Mouse (Mus musculus) left cerebral cortex, adult 9 months (tissue): ENCODE measurements around the gene Nob1.
A peak's percentile ranks its signal among the peaks of the same experiment; 100 is the strongest.

Experiments
- DNase-seq, 2 experiments: peaks; one replicate each; pipeline ENCODE4 v3.0.0; 2022; ENCODE audit warnings: low spot score in 2 of 2

Gene Nob1

DNA sequence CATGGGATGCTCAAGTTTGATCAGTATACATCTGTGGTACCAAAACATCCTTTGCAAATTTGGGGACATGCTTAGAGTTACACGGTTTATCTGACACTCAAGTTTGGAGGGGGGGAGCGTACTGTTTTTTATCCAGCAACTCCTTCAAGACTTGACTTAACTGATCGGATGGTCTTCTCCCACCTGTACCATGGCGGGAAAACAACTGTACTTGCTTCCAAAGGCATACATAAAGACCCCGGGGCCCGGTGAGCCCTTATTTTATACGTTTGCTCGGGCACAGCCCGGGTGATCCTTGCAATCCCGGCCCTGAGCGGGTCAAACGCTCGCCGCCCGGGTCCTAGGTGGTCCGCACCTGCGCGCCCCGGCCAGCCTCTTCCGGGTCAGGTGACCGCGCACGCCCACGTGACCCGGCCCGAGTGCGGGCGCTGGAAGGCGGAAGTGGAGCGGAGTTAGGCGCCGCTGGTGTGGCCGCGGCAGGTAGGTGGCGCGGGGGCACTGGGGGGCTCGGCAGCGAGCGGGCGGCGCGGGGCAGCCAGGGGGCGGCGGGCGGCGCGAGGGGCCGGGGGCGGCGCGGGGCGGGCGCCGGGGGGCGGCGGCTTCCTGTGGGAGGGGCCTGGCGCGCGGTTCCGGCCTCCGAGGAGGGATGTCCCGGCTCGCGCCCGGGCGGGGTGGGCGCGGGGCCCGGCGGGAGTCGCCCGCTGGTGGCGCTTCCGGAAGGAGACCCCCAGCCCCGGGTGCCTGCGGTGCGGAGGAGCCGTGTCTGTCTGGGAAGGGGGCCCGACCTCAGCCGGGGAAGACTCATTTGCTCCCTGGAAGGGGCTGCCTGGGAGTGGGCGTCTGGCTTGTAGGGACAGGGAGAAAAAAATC, 11.3 kb upstream of the Nob1 start, which contains the start of gene Wwp2:
Wwp2 (plus strand) TSS at position 404 of the 870 bp plus-strand sequence.
- peak; percentile 36 to 69 for DNase-seq

- no peak for DNase-seq
Observed at GRCm38 (mm10) chr8:107435421-107435961, 10.6 kb upstream of the Nob1 start.

DNA sequence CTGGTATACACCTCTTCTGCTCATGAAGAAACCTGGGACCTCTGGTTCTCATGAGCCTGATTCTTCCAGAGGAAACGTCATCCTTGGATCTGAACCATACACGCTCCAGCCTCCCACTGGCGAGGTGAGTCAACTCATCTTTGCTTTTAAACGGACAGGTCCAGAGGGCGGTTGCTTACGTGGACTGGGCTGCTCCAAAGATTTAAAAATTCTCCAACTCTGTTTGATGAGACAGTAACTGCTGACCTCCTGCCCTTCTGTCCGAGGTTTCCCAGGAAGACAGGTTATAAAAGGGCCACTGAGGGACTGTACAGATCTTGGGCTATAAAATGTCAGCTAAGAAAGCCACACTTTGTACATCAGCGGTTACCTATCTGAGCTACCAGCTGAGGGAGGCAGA, 6.0 kb upstream of the Nob1 start:
- DNase-seq, result no peak

GRCm38 (mm10) chr8:107425230-107425597, 363 bp upstream of the Nob1 start:
- DNase-seq, result no peak

GRCm38 (mm10) chr8:107424176-107424575, 675 bp downstream of the Nob1 start:
- no peak for DNase-seq

DNA sequence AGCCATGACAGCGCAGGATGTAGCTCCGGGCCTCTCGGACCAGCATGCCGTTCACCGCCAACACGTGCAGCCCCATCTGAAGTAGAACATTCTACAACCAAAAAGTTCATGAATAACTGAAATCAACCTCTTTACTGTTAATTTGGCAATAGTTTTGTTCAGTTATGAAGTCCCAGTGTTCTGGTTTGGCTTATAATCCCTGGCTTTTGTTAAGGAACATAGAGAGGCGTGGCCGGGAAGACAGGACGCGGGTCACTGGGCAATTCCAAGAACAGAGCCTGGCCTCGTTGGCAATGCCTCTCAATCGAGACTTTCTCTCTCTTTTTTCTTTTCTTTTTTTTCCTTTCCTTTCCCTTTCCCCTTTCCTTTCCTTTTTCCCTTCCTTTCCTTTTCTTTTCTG, 7.8 kb downstream of the Nob1 start:
- no peak for DNase-seq

DNA sequence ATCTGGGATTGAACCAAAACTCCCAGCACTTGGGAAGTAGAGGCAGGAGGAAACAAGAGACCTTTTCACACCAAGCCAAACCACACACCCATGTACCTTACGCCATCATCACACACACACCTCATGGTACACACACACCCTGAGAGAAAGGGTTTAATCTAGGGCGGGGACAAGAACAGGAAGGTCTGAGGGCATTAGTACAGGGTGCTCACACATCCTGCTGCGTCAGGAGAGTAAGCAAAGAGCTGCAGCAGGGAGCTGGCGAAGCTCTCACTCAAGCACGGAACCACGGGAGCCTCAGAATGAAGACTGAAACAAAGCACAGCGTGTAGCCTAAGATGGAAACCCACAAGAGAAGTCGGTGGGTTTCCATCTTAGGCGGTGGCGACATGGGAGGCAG, 11.0 kb downstream of the Nob1 start:
- no peak for DNase-seq

- DNase-seq, result no peak
Observed at GRCm38 (mm10) chr8:107412552-107412951, 12.3 kb downstream of the Nob1 start.

GRCm38 (mm10) chr8:107411391-107411790, 13.5 kb downstream of the Nob1 start:
- DNase-seq, result peak in 1 of 2 experiments; percentile 15

DNA sequence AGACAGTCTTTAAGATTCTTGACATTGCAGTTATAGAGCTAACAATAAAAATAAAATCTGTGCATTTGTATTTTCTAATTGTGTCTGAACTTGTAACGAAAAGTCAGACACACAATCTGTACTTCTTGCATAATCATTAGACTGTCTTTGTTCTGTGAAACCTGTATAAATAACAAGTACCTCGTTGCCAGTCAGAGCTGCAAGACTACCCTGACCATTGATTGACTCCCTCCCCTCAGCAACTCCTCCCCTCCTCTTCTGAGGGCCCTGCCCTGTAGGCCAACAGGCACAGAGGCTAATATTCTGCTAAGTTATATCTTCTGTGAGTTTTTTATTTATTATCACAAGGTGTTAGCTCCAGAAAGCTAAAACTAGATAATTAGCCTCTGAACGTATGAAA, 18.9 kb downstream of the Nob1 start:
- no peak for DNase-seq

- no peak for DNase-seq
Observed at GRCm38 (mm10) chr8:107404057-107404456, 20.8 kb downstream of the Nob1 start.

GRCm38 (mm10) chr8:107403038-107403781, 21.6 kb downstream of the Nob1 start, which contains the start of gene Nqo1:
Gene Nqo1 (minus strand): TSS chr8:107403206.
- DNase-seq, result peak; percentile 20 to 69

DNA sequence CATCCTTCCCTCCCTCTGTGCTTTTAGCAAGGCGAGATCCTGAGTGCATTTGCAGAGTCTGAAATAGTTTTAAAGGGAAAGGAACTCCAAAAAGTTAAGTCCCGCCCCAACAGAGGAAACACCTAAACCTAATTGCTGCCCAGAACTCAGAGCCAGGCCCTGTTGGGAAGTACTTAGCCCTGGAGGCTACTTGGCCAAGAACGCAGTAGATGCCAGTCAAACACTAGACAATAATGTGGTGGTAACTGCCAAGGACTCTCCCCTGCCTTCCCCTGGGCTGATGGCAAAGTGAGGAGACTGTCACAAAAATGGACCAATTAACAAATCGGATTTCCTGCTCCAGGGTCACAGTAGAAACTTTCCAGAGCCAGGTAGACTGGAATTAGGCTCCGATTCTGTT, 23.0 kb downstream of the Nob1 start:
- no peak for DNase-seq

DNA sequence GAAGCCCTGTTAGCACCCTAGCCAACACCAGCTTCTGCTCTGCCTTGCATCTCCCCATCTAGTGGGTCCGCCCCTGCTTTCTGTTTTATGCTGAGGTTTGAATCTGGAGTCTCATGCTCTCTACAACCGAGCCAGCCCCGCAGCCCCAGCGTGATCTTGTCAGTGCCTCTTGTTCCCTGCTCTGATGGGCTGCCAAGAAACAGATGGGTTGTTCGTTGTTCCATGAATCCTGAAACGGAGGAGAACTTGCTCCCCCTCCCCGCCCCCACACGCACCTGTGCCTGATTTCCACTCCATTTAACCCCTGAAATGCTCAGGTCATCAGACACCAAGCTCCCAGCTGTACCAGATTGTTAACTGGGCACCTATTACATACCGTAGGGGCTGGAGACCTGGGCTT, 25.4 kb downstream of the Nob1 start:
- no peak for DNase-seq

DNA sequence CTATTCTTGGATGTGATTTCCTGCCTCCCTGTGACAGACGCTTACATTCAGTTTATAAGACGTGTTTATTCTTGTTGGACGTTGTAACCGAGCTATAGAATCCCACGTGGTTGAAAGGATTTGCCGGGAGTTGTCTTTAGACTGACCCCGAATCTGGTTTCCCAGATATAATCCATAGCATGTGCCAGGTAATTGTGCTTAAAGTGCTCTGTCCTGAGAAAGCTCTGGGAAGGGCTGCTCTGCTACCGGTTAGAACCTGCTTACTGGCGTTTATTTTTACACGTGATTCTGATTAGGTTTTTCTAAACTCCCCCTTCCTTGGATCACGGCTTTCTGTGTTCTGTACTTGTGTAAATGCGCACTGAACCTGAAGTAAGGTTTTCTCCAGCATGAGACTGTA, 27.2 kb downstream of the Nob1 start:
- DNase-seq, result no peak

DNA sequence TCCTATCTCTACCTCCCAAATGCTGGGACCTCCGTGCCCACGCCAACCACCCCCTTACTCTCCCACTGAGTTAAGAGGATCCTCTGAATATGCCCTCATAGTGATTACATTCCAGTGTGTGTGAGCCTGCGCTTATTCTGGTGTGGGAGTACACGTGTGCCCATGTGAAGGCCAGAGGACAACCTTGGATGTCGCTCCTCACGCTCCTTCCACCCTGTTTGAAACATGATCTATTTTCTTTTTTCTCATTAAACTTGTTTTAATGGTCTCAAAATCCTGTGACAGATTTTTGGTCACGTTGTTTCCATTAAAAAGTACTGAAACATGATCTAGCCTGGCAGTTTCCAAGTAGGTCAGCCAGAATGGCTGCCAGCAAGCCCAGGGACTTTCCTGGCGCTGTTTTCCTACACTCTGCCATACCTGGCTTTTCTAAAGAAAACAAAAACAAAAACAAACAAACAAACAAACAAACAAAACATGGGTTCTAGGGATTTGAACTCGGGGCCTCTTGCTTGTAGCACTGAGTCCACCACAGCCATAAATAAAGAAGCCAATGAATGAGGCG, 28.7 kb downstream of the Nob1 start:
- no peak for DNase-seq

DNA sequence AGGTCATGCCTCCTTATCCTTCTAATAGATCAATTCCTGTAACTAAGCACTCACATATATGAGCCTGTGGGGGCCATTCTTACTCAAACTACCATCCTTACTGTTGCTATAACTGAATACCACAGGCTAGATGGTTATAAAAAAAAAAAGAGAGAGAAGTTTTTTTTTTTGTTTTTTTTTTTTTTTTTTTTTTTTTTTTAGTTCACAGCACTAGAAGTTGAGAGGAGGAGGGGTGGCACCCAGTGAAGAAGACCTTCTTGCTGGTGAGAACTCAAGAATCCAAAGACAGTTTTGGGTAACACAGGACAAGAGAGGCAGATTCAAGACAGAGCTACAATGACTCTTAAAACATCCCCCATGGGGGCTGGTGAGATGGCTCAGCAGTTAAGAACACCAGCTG, 29.5 kb downstream of the Nob1 start:
- DNase-seq, result no peak

DNA sequence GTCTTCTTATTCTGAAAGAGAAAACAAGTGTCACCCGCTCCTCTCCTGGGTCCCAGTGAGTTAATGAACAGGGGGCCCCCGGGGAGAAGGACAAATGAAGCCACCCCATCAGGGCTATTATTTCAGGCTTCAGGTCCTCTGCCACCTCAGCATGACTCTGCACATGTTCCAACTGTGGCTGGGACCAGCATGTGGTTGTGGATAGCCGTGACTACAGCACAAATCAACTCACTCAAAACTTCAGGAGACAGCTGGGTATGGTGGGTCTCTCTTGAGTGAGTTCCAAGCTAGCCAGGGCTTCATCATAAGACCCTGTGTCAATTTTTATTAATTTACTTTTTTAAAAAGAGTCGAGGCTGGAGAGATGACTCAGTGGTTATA, 33.7 kb downstream of the Nob1 start:
- no peak for DNase-seq

GRCm38 (mm10) chr8:107390476-107391135, 34.2 kb downstream of the Nob1 start:
- DNase-seq, result no peak

GRCm38 (mm10) chr8:107389557-107389956, 35.3 kb downstream of the Nob1 start:
- DNase-seq, result no peak

GRCm38 (mm10) chr8:107387861-107388260, 37.0 kb downstream of the Nob1 start:
- DNase-seq, result no peak

DNA sequence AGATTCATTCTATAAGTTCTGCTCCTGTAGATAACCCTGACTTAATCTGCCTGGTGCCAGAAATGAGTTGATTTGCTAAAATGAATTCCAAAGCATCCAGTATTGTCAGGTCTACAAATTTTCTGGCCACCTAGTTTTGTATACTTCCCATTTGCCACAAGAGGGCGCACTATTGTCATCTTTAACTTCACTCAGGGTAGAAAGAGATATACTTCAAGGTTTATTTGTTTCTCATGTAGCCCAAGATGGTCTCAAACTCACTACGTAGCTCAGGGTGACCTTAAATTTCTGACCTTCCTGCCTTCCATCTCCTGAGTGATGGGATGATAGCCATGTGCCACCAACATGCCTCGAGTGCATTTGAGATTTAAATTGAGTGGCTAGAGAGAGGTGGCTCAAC, 38.2 kb downstream of the Nob1 start:
- no peak for DNase-seq
